Mouse (Mus musculus): ENCODE data around the gene Atp7b.

GRCm38 (mm10) chr8:22006423-22006822 lies 53.7 kb downstream of the Atp7b start:
- TF ChIP-seq GATA1 (IDR thresholded peaks at IDR 0.05; ENCODE audit: borderline replicate concordance, low read length) (no peak), FLI1 (IDR thresholded peaks at IDR 0.05; ENCODE audit: low read length) (no peak)

Data from megakaryocyte, embryonic 14.5 days (primary cell).